Mouse (Mus musculus) kidney, embryonic 14.5 days (tissue): ENCODE results near the gene Man2b2. TPM values are rescaled to one million over a fixed set of nuclear protein-coding genes. Genes with fewer than 3 reads are reported as not detected.

Experiments
- ATAC-seq: fragments of 200-750 bp; cut with Nextera tagmentation; 2 replicates; pipeline ENCODE4 v1.8.0; 2017; ENCODE audit warnings: moderate number of reproducible peaks, mild to moderate bottlenecking, moderate TSS enrichment, moderate library complexity; ENCODE audit not compliant: low FRiP score, low TSS enrichment
- H3K27ac ChIP-seq: fragments of 300-500 bp; sonication (generic); 2 replicates; pipeline ENCODE4 v1.5.1; 2014; ENCODE audit warnings: low read depth, mild to moderate bottlenecking, low read length, moderate library complexity, mixed read lengths
- H3K27me3 ChIP-seq: fragments of 300-500 bp; sonication (generic); 2 replicates; pipeline ENCODE4 v1.6.1; 2014; ENCODE audit warnings: mild to moderate bottlenecking, low read length; ENCODE audit not compliant: control insufficient read depth, insufficient read depth
- H3K36me3 ChIP-seq: fragments of 300-500 bp; sonication (generic); 2 replicates; pipeline ENCODE4 v1.6.1; 2014; ENCODE audit warnings: low read length, mixed read lengths; ENCODE audit not compliant: control insufficient read depth, insufficient read depth
- H3K4me1 ChIP-seq: fragments of 300-500 bp; sonication (generic); 2 replicates; pipeline ENCODE4 v1.6.1; 2014; ENCODE audit warnings: low read length, mixed read lengths; ENCODE audit not compliant: control insufficient read depth, insufficient read depth
- H3K4me2 ChIP-seq: fragments of 300-500 bp; sonication (generic); replicated peaks from 2 replicates; pipeline ENCODE4 v1.6.1; 2014; ENCODE audit warnings: low read depth, mild to moderate bottlenecking, low read length
- H3K4me3 ChIP-seq: fragments of 300-500 bp; sonication (generic); 2 replicates; pipeline ENCODE4 v1.5.1; 2014; ENCODE audit warnings: mild to moderate bottlenecking, low read length
- H3K9ac ChIP-seq: fragments of 300-500 bp; sonication (generic); 2 replicates; pipeline ENCODE4 v1.6.1; 2014; ENCODE audit warnings: low read depth, mild to moderate bottlenecking, low read length, moderate library complexity
- H3K9me3 ChIP-seq: fragments of 300-500 bp; sonication (generic); 2 replicates; pipeline ENCODE4 v1.6.1; 2016; ENCODE audit warnings: low read length; ENCODE audit not compliant: control insufficient read depth
- WGBS: fragments of 180-500 bp; shearing (Covaris S2); extraction: QIAGEN DNeasy Blood & Tissue Kit; methylation state at CpG from one replicate; pipeline ENCODE4 v1.1.7; 2014; 5-methylcytosine and 5-hydroxymethylcytosine counted together
- polyA plus RNA-seq: library from polyadenylated mRNA; unstranded; fragments of >200 nt; fragmentation: Nextera tagmentation; extraction: Ambion mirVana; gene quantifications from 2 replicates; pipeline ENCODE4 v1.2.1, GENCODE M21; 2014

Man2b2 gene
- polyA plus RNA-seq, 1 experiment from 2014 or later, result 11.2 TPM

DNA sequence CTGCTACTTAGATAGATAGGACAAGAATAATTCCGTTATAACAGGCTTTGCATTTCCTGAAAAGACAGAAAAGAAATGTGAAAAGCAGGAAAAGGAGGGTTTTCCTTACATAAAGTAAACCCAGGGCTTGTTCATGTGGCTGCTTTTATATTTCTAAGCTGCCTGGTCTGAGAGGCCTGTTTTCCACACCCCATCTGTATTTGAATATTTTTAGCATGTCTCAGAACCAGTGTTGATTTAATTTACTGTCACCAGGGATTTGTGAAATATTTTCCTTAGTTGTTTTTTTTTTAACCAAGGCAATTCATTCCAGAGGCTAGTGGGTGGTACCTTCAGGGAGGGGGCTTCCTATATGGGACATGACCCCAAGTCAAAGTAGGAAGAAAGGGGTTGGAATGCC is 11.2 kb upstream of the Man2b2 start:
- H3K4me2 ChIP-seq, result no peak overlapping the region
- H3K36me3 ChIP-seq, result no peaks in the 10 kb centered on the region
- no peak overlapping the region for H3K27ac ChIP-seq
- no peak overlapping the region for H3K4me3 ChIP-seq
- no peak for ATAC-seq
- WGBS, result 68% methylated on average over 1 of the region's 1 CpGs
- H3K9me3 ChIP-seq, result no peaks in the 10 kb centered on the region; the same call in 1 of the 2 replicates
- no peaks in the 10 kb centered on the region for H3K27me3 ChIP-seq
- H3K9ac ChIP-seq, result no peak overlapping the region
- H3K4me1 ChIP-seq, result no peaks in the 10 kb centered on the region

DNA sequence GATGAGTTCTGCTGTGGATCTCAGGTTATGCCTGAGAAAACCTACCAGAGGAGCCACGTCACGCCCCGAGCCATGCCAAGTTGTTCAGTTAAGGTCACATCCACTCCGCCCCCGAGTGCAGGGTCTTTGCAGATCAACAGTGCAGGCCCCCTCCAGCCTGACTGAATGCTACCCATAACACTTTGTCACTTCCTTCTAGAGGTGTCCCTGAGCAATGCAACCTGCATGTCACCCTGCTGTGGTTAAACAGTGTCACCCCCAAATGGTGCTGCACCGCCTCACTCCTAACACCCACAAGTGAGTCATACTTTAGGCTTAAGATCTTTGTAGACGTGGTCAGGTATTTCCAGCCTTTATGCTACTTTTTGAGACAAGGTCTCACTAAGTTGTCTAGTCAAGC is 9.6 kb upstream of the Man2b2 start:
- Histone ChIP-seq H3K9me3 (no peaks in the 10 kb centered on the region; the same call in 1 of the 2 replicates), H3K27me3 (no peaks in the 10 kb centered on the region), H3K4me2 (no peak overlapping the region), H3K4me3 (no peak overlapping the region), H3K9ac (no peak overlapping the region), H3K4me1 (no peaks in the 10 kb centered on the region), H3K27ac (no peak overlapping the region), H3K36me3 (no peaks in the 10 kb centered on the region)
- 79% methylated on average over 7 of the region's 7 CpGs for WGBS
- no peak for ATAC-seq

DNA sequence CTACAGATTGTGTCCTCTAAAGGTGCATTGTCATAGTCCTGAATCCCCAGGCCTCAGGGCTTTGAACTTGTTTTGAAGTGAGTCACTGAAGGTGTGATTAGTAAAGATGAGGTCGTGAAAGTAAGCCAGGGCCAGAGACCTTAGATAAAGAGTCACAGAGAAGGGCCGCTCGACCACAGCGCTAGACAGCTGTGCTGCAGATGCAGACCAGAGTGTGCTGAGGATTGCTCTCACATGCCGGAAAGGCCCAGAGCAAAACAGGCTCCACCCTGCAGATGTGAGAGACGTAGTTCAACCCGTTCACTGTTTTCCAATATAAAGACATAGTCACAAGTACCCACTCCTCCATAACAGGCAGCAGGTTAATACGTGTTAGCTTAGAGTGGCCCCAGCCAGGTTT is 9.1 kb upstream of the Man2b2 start:
- WGBS, result 77% methylated on average over 8 of the region's 8 CpGs
- Histone ChIP-seq H3K4me1 (no peaks in the 10 kb centered on the region), H3K4me2 (no peak overlapping the region), H3K9ac (no peak overlapping the region), H3K27ac (no peak overlapping the region), H3K27me3 (no peaks in the 10 kb centered on the region), H3K36me3 (no peaks in the 10 kb centered on the region), H3K4me3 (no peak overlapping the region), H3K9me3 (no peaks in the 10 kb centered on the region; the same call in 1 of the 2 replicates)
- ATAC-seq, result no peak

DNA sequence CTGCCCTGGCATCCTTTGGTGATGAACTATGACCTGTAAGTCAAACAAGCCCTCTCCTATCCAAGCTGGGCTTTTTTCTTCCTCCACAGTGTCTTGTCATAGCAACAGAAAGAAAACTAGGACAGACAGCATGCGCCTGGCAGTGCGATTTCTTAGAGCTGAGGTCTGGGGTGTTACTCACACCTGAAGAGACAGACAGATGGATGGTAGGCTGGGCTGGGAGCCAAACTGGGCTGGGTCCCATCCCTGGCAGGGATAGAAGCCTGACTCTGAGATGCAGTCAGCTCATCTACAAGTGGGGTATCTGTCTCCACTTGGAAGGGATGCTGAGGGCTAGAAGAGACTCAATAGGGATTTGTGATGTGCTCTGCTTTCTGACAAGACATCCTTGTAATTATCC is 8.6 kb upstream of the Man2b2 start:
- Histone ChIP-seq H3K4me3 (no peak overlapping the region), H3K9ac (no peak overlapping the region), H3K27me3 (no peaks in the 10 kb centered on the region), H3K27ac (no peak overlapping the region), H3K36me3 (no peaks in the 10 kb centered on the region), H3K4me1 (no peaks in the 10 kb centered on the region), H3K9me3 (no peaks in the 10 kb centered on the region; the same call in 1 of the 2 replicates), H3K4me2 (no peak overlapping the region)
- WGBS, result 84% methylated on average over 2 of the region's 2 CpGs
- no peak for ATAC-seq

DNA sequence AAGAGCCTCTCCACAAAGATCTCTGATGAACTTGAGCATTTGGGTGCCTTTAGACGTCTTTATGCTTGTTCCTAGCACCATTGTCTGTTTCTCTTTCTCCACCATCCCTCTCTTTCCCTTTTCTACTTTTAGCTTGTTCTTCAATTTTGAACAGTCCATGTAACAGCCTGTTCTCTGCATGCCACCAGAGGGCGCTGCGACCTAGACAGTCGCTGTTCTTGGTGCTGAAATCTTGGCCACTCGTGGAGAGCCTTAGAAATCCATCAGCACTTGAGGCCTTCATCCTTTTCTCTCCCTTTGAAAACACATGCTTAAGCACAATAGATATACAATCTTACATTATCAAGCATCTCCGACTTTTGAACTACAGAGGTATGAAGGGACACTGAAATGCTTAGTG is 5.5 kb upstream of the Man2b2 start:
- no peaks in the 10 kb centered on the region for H3K36me3 ChIP-seq
- H3K27me3 ChIP-seq, result no peaks in the 10 kb centered on the region
- H3K27ac ChIP-seq, result no peak overlapping the region
- no peak overlapping the region for H3K4me2 ChIP-seq
- WGBS, result 3% methylated on average over 6 of the region's 6 CpGs
- ATAC-seq, result no peak
- H3K9me3 ChIP-seq, result no peaks in the 10 kb centered on the region
- no peaks in the 10 kb centered on the region for H3K4me1 ChIP-seq
- H3K4me3 ChIP-seq, result no peak overlapping the region
- no peak overlapping the region for H3K9ac ChIP-seq

DNA sequence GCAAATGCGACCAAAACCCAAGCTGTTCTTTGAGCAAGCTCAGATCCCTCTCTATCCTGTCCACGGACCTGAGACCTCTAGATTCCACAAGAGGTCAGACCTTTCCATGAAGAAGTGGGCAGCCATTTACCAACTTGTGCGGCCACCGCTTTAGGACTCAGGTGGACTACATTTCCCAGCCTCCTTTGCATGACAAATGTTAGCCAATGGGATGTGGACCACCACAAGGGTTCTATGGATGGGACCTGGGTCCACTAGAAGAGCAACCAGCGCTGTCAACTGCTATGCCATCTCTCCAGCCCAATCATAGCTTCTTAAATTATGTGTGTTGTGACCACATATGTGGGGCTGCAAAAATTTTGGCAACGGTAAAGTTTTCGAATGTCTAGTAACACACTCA is 819 bp upstream of the Man2b2 start:
- 64% methylated on average over 7 of the region's 7 CpGs for WGBS
- ATAC-seq, result no peak
- H3K27me3 ChIP-seq, result no peaks in the 10 kb centered on the region

DNA sequence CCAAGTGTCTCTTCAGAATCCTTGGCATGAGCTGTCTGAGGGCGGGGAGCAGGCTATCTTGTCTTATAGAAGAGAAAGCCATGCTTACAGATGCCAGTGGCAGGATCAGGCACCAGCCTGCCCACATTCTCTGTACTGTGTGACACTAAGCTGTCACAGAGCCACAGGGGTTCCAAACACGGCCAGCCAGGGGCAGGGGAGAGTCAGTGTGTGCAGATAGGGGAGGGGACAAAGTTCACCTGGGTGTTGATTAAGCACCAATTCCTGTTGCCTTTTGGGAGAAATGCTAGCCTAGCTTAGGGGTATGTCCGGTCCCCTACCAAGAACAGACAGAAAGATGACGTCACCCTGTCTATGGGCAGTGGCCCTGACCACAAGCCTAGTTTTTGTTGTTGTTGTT is 1.4 kb downstream of the Man2b2 start:
- Histone ChIP-seq H3K4me2 (no peak overlapping the region), H3K36me3 (no peaks in the 10 kb centered on the region), H3K9ac (no peak overlapping the region), H3K27ac (no peak overlapping the region), H3K27me3 (no peaks in the 10 kb centered on the region), H3K9me3 (no peaks in the 10 kb centered on the region), H3K4me3 (no peak overlapping the region), H3K4me1 (no peaks in the 10 kb centered on the region)
- ATAC-seq, result no peak
- 83% methylated on average over 4 of the region's 4 CpGs for WGBS

More for the DNA sequence above, 819 bp upstream of the Man2b2 start:
- Histone ChIP-seq H3K36me3 (no peaks in the 10 kb centered on the region), H3K9me3 (no peaks in the 10 kb centered on the region), H3K9ac (no peak overlapping the region), H3K27ac (no peak overlapping the region), H3K4me1 (no peaks in the 10 kb centered on the region), H3K4me2 (no peak overlapping the region), H3K4me3 (no peak overlapping the region)

DNA sequence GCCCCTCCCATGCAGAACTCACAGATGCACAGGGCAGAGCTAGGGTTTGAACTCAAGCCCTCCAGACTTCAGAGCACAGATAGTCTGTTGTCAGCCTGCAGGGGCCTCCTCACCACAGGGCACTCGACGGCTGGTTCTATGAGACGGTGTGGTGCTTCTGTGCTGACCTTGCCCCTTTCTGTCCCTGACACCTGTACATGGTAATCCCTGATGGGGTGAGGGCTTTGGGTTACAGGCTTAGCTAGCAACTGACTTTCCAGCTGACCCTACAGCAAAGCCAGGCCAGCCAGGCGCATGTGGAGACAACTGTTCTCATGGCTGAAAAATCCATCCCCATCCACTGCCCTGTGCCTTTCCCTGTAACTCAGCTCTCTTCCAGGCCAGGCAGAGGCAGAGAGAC is 7.5 kb downstream of the Man2b2 start:
- Histone ChIP-seq H3K27ac (no peak overlapping the region), H3K4me3 (no peak overlapping the region), H3K27me3 (no peaks in the 10 kb centered on the region), H3K9ac (no peak overlapping the region), H3K4me1 (no peaks in the 10 kb centered on the region), H3K9me3 (no peaks in the 10 kb centered on the region), H3K36me3 (no peaks in the 10 kb centered on the region), H3K4me2 (no peak overlapping the region)
- no peak for ATAC-seq
- 55% methylated on average over 4 of the region's 4 CpGs for WGBS

DNA sequence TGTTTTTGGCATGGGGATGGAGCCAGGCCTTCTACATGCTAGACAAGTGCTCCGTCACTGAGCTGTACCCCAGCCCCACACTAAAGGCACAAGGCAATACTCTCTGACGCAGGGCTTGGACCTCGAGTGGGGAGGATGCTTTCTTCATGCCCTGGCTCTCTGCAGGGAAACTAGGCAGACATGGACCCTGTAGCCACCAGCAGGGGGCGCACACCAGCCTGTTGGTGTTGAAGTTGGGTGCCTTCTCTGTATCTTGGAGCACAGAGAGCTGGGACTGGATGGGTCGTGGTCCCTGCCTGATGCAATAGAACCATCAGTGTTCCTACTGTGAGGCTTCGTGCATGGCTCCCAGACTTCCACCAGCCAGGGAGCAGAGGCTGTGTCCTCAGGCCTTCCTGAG is 10.3 kb downstream of the Man2b2 start:
- H3K4me1 ChIP-seq, result no peaks in the 10 kb centered on the region
- H3K4me3 ChIP-seq, result no peak overlapping the region
- H3K9me3 ChIP-seq, result no peaks in the 10 kb centered on the region
- H3K36me3 ChIP-seq, result no peaks in the 10 kb centered on the region
- no peak overlapping the region for H3K9ac ChIP-seq
- no peak overlapping the region for H3K27ac ChIP-seq
- WGBS, result 50% methylated on average over 6 of the region's 6 CpGs
- no peaks in the 10 kb centered on the region for H3K27me3 ChIP-seq
- no peak for ATAC-seq
- H3K4me2 ChIP-seq, result no peak overlapping the region

DNA sequence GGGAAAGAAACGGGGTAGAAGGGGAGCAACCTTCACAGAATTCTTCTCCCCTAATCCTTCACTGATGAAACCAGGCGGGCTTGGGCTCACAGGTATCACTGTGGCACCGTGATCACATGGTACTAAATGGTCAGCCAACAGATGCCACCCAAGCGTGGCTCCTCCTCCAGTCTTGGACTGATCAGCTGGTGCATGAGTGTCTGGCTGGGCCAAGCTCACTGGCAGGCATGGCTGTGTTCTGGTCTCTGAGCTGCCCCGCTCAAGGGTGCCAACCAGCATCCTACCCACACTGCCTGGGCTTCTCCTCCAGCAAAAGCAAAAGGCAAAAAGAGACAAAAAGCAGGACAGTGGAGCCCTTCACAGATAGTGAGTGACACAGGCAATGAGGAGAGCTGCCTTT is 10.7 kb downstream of the Man2b2 start:
- no peak overlapping the region for H3K4me3 ChIP-seq
- no peaks in the 10 kb centered on the region for H3K4me1 ChIP-seq
- no peak overlapping the region for H3K27ac ChIP-seq
- ATAC-seq, result no peak
- 89% methylated on average over 5 of the region's 5 CpGs for WGBS
- no peak overlapping the region for H3K9ac ChIP-seq
- no peaks in the 10 kb centered on the region for H3K36me3 ChIP-seq
- no peaks in the 10 kb centered on the region for H3K9me3 ChIP-seq
- H3K4me2 ChIP-seq, result no peak overlapping the region
- no peaks in the 10 kb centered on the region for H3K27me3 ChIP-seq
